Mouse (Mus musculus): Measurements from ENCODE around the gene Serpinh1. TPM values are rescaled to one million over a fixed set of nuclear protein-coding genes. Genes with fewer than 3 reads are reported as not detected.

The Serpinh1 gene
- 127 TPM in 2 replicates for polyA plus RNA-seq (2015; fragmentation: Nextera tagmentation; extraction: Ambion mirVana)

- WGBS (ENCODE audit: insufficient replicate concordance), result 3% methylated on average over 35 of the region's 35 CpGs
- peak within 1 kb of the TSS; percentile 54 for H3K4me2 ChIP-seq
- peaks cover 18% of the 10 kb centered on the region for H3K4me1 ChIP-seq (replicated peaks)
- ATAC-seq (ENCODE audit: low read depth) (peak; percentile 52), DNase-seq (no peak)
- peak within 1 kb of the TSS; percentile 63 for H3K27ac ChIP-seq
- H3K36me3 ChIP-seq, result peaks cover 8% of the 10 kb centered on the region
- peak within 1 kb of the TSS; percentile 68 for H3K9ac ChIP-seq
- peaks cover 34% of the 10 kb centered on the region for H3K27me3 ChIP-seq
- no peaks in the 10 kb centered on the region for H3K9me3 ChIP-seq (replicated peaks)
- H3K4me3 ChIP-seq (replicated peaks), result peak within 1 kb of the TSS; percentile 53
Observed at GRCm38 (mm10) chr7:99352526-99353400, at the start of gene Serpinh1. Serpinh1 (minus strand) TSS chr7:99353239.

- H3K9ac ChIP-seq, result no peak overlapping the region
- H3K9me3 ChIP-seq (replicated peaks), result no peaks in the 10 kb centered on the region
- ATAC-seq (ENCODE audit: low read depth), result no peak
- H3K4me2 ChIP-seq, result no peak overlapping the region
- no peaks in the 10 kb centered on the region for H3K36me3 ChIP-seq
- peaks cover 2% of the 10 kb centered on the region; the same call in 1 of the 2 replicates for H3K4me1 ChIP-seq (replicated peaks)
- no peak for DNase-seq
- 56% methylated on average over 6 of the region's 6 CpGs for WGBS (ENCODE audit: insufficient replicate concordance)
- no peak overlapping the region for H3K4me3 ChIP-seq (replicated peaks)
- H3K27me3 ChIP-seq, result no peaks in the 10 kb centered on the region
- no peak overlapping the region for H3K27ac ChIP-seq
Observed at GRCm38 (mm10) chr7:99402477-99402876, 49.4 kb upstream of the Serpinh1 start.

GRCm38 (mm10) chr7:99401373-99401772, 48.3 kb upstream of the Serpinh1 start:
- Histone ChIP-seq H3K9ac (no peak overlapping the region), H3K4me2 (no peak overlapping the region), H3K36me3 (no peaks in the 10 kb centered on the region), H3K27ac (no peak overlapping the region), H3K4me3 (replicated peaks) (no peak overlapping the region), H3K9me3 (replicated peaks) (no peaks in the 10 kb centered on the region), H3K27me3 (no peaks in the 10 kb centered on the region), H3K4me1 (replicated peaks) (no peaks in the 10 kb centered on the region)
- ATAC-seq (ENCODE audit: low read depth) (no peak), DNase-seq (no peak)
- 30% methylated on average over 8 of the region's 8 CpGs for WGBS (ENCODE audit: insufficient replicate concordance)

GRCm38 (mm10) chr7:99396994-99397659, 44.1 kb upstream of the Serpinh1 start:
- Histone ChIP-seq H3K4me2 (no peak overlapping the region), H3K27me3 (no peaks in the 10 kb centered on the region), H3K9ac (no peak overlapping the region), H3K4me3 (replicated peaks) (no peak overlapping the region), H3K4me1 (replicated peaks) (no peaks in the 10 kb centered on the region), H3K27ac (no peak overlapping the region), H3K9me3 (replicated peaks) (no peaks in the 10 kb centered on the region), H3K36me3 (no peaks in the 10 kb centered on the region)
- 69% methylated on average over 11 of the region's 11 CpGs for WGBS (ENCODE audit: insufficient replicate concordance)
- ATAC-seq (ENCODE audit: low read depth) (no peak), DNase-seq (no peak)

GRCm38 (mm10) chr7:99395908-99396616, 43.0 kb upstream of the Serpinh1 start:
- H3K27me3 ChIP-seq, result no peaks in the 10 kb centered on the region
- H3K4me2 ChIP-seq, result no peak overlapping the region
- H3K27ac ChIP-seq, result no peak overlapping the region
- no peaks in the 10 kb centered on the region for H3K9me3 ChIP-seq (replicated peaks)
- 0 out of 2 replicates have a peak, but pooled peaks cover 2% of the 10 kb centered on the region for H3K4me1 ChIP-seq (replicated peaks)
- H3K36me3 ChIP-seq, result no peaks in the 10 kb centered on the region
- ATAC-seq (ENCODE audit: low read depth), result no peak
- no peak overlapping the region for H3K4me3 ChIP-seq (replicated peaks)
- no peak for DNase-seq
- no peak overlapping the region for H3K9ac ChIP-seq
- WGBS (ENCODE audit: insufficient replicate concordance), result 73% methylated on average over 11 of the region's 11 CpGs

GRCm38 (mm10) chr7:99395385-99395784, 42.3 kb upstream of the Serpinh1 start:
- no peaks in the 10 kb centered on the region for H3K27me3 ChIP-seq

GRCm38 (mm10) chr7:99393711-99394325, 40.8 kb upstream of the Serpinh1 start:
- no peak overlapping the region for H3K27ac ChIP-seq
- ATAC-seq (ENCODE audit: low read depth) (no peak), DNase-seq (no peak)
- H3K9ac ChIP-seq, result no peak overlapping the region
- 0 out of 2 replicates have a peak, but pooled peaks cover 2% of the 10 kb centered on the region for H3K4me1 ChIP-seq (replicated peaks)
- no peaks in the 10 kb centered on the region for H3K27me3 ChIP-seq
- H3K36me3 ChIP-seq, result no peaks in the 10 kb centered on the region
- no peak overlapping the region for H3K4me3 ChIP-seq (replicated peaks)
- no peak overlapping the region for H3K4me2 ChIP-seq
- no peaks in the 10 kb centered on the region for H3K9me3 ChIP-seq (replicated peaks)
- 69% methylated on average over 13 of the region's 13 CpGs for WGBS (ENCODE audit: insufficient replicate concordance)

More at GRCm38 (mm10) chr7:99395385-99395784, 42.3 kb upstream of the Serpinh1 start:
- WGBS (ENCODE audit: insufficient replicate concordance), result 67% methylated on average over 4 of the region's 4 CpGs
- Histone ChIP-seq H3K9ac (no peak overlapping the region), H3K4me2 (no peak overlapping the region), H3K36me3 (no peaks in the 10 kb centered on the region), H3K9me3 (replicated peaks) (no peaks in the 10 kb centered on the region), H3K27ac (no peak overlapping the region), H3K4me1 (replicated peaks) (0 out of 2 replicates have a peak, but pooled peaks cover 2% of the 10 kb centered on the region), H3K4me3 (replicated peaks) (no peak overlapping the region)
- DNase-seq, result no peak
- ATAC-seq (ENCODE audit: low read depth), result no peak

- H3K36me3 ChIP-seq, result no peaks in the 10 kb centered on the region
- H3K9me3 ChIP-seq (replicated peaks), result no peaks in the 10 kb centered on the region
- H3K9ac ChIP-seq, result no peak overlapping the region
- no peak overlapping the region for H3K4me3 ChIP-seq (replicated peaks)
- DNase-seq (no peak), ATAC-seq (ENCODE audit: low read depth) (no peak)
- no peak overlapping the region for H3K27ac ChIP-seq
- H3K4me1 ChIP-seq (replicated peaks), result 0 out of 2 replicates have a peak, but pooled peaks cover 4% of the 10 kb centered on the region
- H3K27me3 ChIP-seq, result no peaks in the 10 kb centered on the region
- 44% methylated on average over 2 of the region's 2 CpGs for WGBS (ENCODE audit: insufficient replicate concordance)
- H3K4me2 ChIP-seq, result no peak overlapping the region
Observed at GRCm38 (mm10) chr7:99392696-99393095, 39.7 kb upstream of the Serpinh1 start.

- Histone ChIP-seq H3K4me1 (replicated peaks) (0 out of 2 replicates have a peak, but pooled peaks cover 8% of the 10 kb centered on the region), H3K4me2 (no peak overlapping the region), H3K36me3 (no peaks in the 10 kb centered on the region), H3K9ac (no peak overlapping the region), H3K9me3 (replicated peaks) (no peaks in the 10 kb centered on the region), H3K27me3 (peaks cover 4% of the 10 kb centered on the region; the same call in 1 of the 2 replicates), H3K27ac (no peak overlapping the region), H3K4me3 (replicated peaks) (no peak overlapping the region)
- WGBS (ENCODE audit: insufficient replicate concordance), result 45% methylated on average over 4 of the region's 4 CpGs
- no peak for DNase-seq
- no peak for ATAC-seq (ENCODE audit: low read depth)
Observed at GRCm38 (mm10) chr7:99390559-99390958, 37.5 kb upstream of the Serpinh1 start.

- ATAC-seq (ENCODE audit: low read depth) (no peak), DNase-seq (no peak)
- no peaks in the 10 kb centered on the region for H3K36me3 ChIP-seq
- no peak overlapping the region for H3K27ac ChIP-seq
- no peak overlapping the region for H3K9ac ChIP-seq
- H3K9me3 ChIP-seq (replicated peaks), result no peaks in the 10 kb centered on the region
- no peak overlapping the region for H3K4me3 ChIP-seq (replicated peaks)
- no peak overlapping the region for H3K4me2 ChIP-seq
- WGBS (ENCODE audit: insufficient replicate concordance), result 62% methylated on average over 5 of the region's 5 CpGs
- H3K27me3 ChIP-seq, result peaks cover 25% of the 10 kb centered on the region
- H3K4me1 ChIP-seq (replicated peaks), result peaks cover 9% of the 10 kb centered on the region
Observed at GRCm38 (mm10) chr7:99387356-99387755, 34.3 kb upstream of the Serpinh1 start.

All from liver, embryonic 13.5 days (tissue).